Mouse (Mus musculus): ENCODE data around the gene Poglut1.
"Not testable (repeated sequence)": the region's sequence is repeated elsewhere in the genome, so short reads cannot be mapped to it uniquely, and the experiment has no call there.

The Poglut1 gene

GRCm38 (mm10) chr16:38536544-38537146 lies 13.4 kb downstream of the Poglut1 start:
- peak; percentile 49 for DNase-seq (ENCODE audit: extremely low spot score, low spot score)

- no peak for DNase-seq (ENCODE audit: extremely low spot score, low spot score)
These were observed 23.8 kb downstream of the Poglut1 start for GRCm38 (mm10) chr16:38526264-38526663.

- peak; percentile 98 for DNase-seq (ENCODE audit: extremely low spot score, low spot score)
These were observed 27.7 kb downstream of the Poglut1 start, which contains the start of gene Timmdc1 for GRCm38 (mm10) chr16:38522129-38523084. Timmdc1 (minus strand) TSS chr16:38522663.

GRCm38 (mm10) chr16:38521211-38521987 lies 28.7 kb downstream of the Poglut1 start:
- peak; percentile 15 for DNase-seq (ENCODE audit: extremely low spot score, low spot score)

- DNase-seq (ENCODE audit: extremely low spot score, low spot score): no peak
These were observed 30.9 kb downstream of the Poglut1 start for GRCm38 (mm10) chr16:38519140-38519539.

GRCm38 (mm10) chr16:38510846-38511245 lies 39.2 kb downstream of the Poglut1 start:
- no peak for DNase-seq (ENCODE audit: extremely low spot score, low spot score)

GRCm38 (mm10) chr16:38506041-38506634 lies 43.9 kb downstream of the Poglut1 start:
- peak; percentile 54 for DNase-seq (ENCODE audit: extremely low spot score, low spot score)

- no peak for DNase-seq (ENCODE audit: extremely low spot score, low spot score)
These were observed 46.5 kb downstream of the Poglut1 start for GRCm38 (mm10) chr16:38503528-38503927.

- no peak for DNase-seq (ENCODE audit: extremely low spot score, low spot score)
These were observed 47.6 kb downstream of the Poglut1 start for GRCm38 (mm10) chr16:38502469-38502868.

- DNase-seq (ENCODE audit: extremely low spot score, low spot score): no peak
These were observed 53.4 kb downstream of the Poglut1 start for GRCm38 (mm10) chr16:38496604-38497140.

GRCm38 (mm10) chr16:38493890-38494289 lies 56.2 kb downstream of the Poglut1 start:
- no peak for DNase-seq (ENCODE audit: extremely low spot score, low spot score)

- DNase-seq (ENCODE audit: extremely low spot score, low spot score): no peak
These were observed 57.5 kb downstream of the Poglut1 start for GRCm38 (mm10) chr16:38492551-38492950.

GRCm38 (mm10) chr16:38483582-38484309 lies 66.3 kb downstream of the Poglut1 start:
- peak; percentile 26 for DNase-seq (ENCODE audit: extremely low spot score, low spot score)

GRCm38 (mm10) chr16:38482780-38483562 lies 67.1 kb downstream of the Poglut1 start:
- peak; percentile 33 for DNase-seq (ENCODE audit: extremely low spot score, low spot score)

- DNase-seq (ENCODE audit: extremely low spot score, low spot score): no peak
These were observed 68.7 kb downstream of the Poglut1 start for GRCm38 (mm10) chr16:38481327-38481726.

- no peak for DNase-seq (ENCODE audit: extremely low spot score, low spot score)
These were observed 71.8 kb downstream of the Poglut1 start for GRCm38 (mm10) chr16:38478296-38478695.

- not testable (repeated sequence) for DNase-seq (ENCODE audit: extremely low spot score, low spot score)
These were observed 72.8 kb downstream of the Poglut1 start for GRCm38 (mm10) chr16:38477241-38477608.

GRCm38 (mm10) chr16:38476312-38477240 lies 73.5 kb downstream of the Poglut1 start:
- peak; percentile 65 for DNase-seq (ENCODE audit: extremely low spot score, low spot score)
